Mouse (Mus musculus) T-helper 2 cell (primary cell): Measurements from ENCODE around the gene A930018P22Rik.
"Not testable (repeated sequence)": the region's sequence is repeated elsewhere in the genome, so short reads cannot be mapped to it uniquely, and the experiment has no call there.

Experiments used
- in situ Hi-C: fragments of 300-600 bp; cut with MboI, MseI; formaldehyde crosslinking; loops from one replicate; pipeline ENCODE4 v1.15.1; 2025; ENCODE audit warnings: high pct_unique_total_duplicates

A930018P22Rik gene

GRCm38 (mm10) chr2:104122505-104123378 is at the start of gene A930018P22Rik:
A930018P22Rik (plus strand) TSS chr2:104122769.
- in situ Hi-C loops = no loop called here

GRCm38 (mm10) chr2:104078285-104078684 is 44.3 kb upstream of the A930018P22Rik start:
- in situ Hi-C loops = not testable (repeated sequence)

- in situ Hi-C loops = not testable (repeated sequence)
Observed at GRCm38 (mm10) chr2:104081436-104082050, 41.0 kb upstream of the A930018P22Rik start.

DNA sequence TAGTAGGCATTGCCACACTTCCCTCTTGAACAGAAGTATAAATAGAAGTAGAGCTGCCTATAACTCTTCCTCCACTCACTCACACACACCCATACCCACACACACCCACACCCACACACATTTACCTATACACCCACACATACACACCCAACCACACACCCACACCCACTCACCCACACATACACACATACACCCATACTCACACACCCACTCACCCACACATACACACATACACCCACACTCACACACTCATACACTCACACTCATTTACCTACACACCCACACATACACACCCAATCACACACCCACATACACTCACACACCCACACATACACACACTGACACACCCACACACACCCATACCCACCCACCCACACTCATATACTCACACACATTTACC is 40.1 kb upstream of the A930018P22Rik start:
- in situ Hi-C loops = no loop called here

DNA sequence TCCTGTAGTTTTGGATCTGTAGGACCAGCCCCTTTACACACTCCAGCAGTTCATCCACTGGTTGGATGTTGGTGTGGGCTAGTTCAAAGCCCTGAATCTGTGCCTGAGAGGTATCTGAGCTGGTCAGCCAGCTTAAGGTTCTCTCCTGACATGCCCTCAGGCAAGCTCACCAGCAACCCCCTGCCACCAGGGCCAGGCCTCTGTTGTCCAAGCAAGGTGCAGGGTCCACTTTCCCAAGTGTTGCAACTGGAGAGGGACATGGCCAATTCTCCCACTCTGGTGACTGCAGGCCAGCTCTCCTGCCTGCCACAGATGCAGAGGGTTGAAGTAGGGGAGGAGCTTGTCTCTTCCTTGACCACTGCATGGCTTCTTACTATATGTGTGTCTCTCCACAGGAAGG is 38.5 kb upstream of the A930018P22Rik start:
- in situ Hi-C loops = not testable (repeated sequence)

DNA sequence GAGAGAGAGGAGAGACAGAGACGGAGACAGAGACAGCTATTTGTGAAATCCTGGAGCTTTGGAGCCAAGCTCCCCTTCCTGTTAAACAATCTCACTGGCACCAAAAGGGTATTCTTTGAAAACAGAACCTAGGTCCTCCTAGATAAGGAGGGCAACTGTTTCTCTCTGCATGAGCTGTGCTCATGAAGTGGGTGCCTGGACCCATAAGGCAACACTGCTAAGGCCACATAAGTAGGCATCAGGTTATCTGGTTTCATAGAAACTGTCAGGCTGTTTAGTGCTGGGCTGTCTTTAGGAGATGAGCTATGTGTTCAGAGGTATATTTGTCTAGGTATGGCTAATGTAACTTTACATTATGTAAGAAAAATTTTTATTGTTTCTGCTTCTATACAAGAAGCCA is 35.0 kb upstream of the A930018P22Rik start:
- in situ Hi-C loops = loop anchor here (5.0 kb wide), 1 partner anchor 75 kb away; no protein-coding TSS in a partner anchor

- in situ Hi-C loops = no loop called here
Observed at GRCm38 (mm10) chr2:104093305-104093704, 29.3 kb upstream of the A930018P22Rik start.

DNA sequence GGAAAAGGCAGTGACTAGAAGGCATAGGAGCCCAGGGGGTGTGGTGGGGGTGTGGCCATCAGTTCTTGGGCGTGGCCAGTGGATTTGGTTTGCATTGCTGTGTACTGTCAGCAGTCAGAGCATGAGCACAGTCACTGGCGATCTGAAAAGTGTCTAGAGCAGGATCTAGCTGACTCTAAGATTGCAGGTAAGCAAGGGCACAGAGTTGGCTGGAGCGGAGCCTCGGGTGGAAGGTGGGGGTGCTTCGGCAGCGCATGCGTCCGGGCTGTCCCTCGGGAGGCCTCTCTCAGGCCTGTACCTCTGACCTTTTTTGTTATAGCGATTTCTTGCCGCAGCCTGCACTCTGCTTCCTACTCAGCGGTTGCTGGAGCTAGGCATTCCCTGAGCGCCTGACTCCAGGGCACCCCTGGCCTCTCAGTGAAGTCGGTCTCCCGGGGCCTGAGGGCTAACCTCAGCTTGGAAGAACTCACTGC is 26.8 kb upstream of the A930018P22Rik start, which contains the start of gene Cd59a:
Gene Cd59a, plus strand, starts transcription at position 61 of the 473 bp plus-strand sequence.
- in situ Hi-C loops = no loop called here

GRCm38 (mm10) chr2:104096256-104096655 is 26.3 kb upstream of the A930018P22Rik start:
- in situ Hi-C loops = no loop called here

- in situ Hi-C loops = not testable (repeated sequence)
Observed at GRCm38 (mm10) chr2:104096796-104097195, 25.8 kb upstream of the A930018P22Rik start.

DNA sequence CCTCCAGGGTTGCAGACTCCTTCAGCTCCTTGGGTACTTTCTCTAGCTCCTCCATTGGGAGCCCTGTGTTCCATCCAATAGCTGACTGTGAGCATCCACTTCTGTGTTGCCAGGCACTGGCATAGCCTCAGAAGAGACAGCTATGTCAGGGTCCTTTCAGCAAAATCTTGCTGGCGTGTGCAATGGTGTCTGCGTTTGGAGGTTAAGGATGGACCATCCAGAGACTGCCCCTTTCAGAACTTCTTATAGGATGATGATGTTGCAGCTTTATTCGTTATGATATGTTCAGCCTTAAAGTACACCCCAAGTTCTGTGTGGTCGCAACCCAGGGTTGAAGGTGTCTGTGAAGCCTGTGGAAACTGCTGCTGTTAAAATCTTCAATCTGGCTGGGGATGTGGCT is 25.2 kb upstream of the A930018P22Rik start:
- in situ Hi-C loops = not testable (repeated sequence)

GRCm38 (mm10) chr2:104098529-104099230 is 23.9 kb upstream of the A930018P22Rik start:
- in situ Hi-C loops = no loop called here

GRCm38 (mm10) chr2:104099231-104099585 is 23.4 kb upstream of the A930018P22Rik start:
- in situ Hi-C loops = no loop called here

DNA sequence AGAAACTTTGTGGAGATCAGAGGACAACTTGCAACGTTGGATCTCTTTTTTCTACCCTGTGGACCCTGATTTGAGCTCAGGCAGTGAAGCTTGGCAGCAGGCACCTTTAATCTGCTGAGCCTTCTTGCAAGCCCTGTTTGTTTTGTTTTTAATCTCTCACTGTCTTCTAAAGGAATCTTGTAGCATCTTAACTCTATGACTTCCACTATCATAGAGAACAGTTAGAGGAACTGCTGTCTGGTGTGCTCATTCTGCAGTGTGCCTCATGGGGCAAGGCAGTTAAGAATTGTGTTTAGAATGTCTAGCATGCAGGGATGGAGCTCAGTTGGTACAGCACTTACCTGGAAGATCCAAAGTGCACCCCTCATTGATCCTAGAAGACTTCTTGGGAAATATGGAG is 22.6 kb upstream of the A930018P22Rik start:
- in situ Hi-C loops = no loop called here

- in situ Hi-C loops = no loop called here
Observed at GRCm38 (mm10) chr2:104104800-104105199, 17.8 kb upstream of the A930018P22Rik start.

DNA sequence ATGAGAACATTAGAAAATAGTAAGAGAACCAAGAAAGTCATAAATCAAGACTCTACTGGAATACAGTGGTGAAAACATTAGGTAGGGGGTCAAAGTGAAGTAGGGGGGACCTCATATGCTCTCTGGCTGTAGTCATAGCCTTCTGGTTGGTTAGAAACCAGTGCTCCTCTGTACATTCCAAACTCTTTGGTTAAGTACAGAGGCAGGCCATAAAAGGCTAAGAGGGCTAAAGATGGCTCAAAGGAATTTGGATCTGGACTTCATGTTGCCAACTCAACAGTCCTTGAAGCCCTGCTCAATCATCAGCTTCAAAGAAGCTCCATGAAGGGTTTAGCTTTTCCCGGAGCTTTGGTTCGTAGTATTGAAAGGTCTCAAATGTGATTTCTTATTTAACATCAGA is 13.5 kb upstream of the A930018P22Rik start:
- in situ Hi-C loops = not testable (repeated sequence)

GRCm38 (mm10) chr2:104109528-104109927 is 13.0 kb upstream of the A930018P22Rik start:
- in situ Hi-C loops = no loop called here

DNA sequence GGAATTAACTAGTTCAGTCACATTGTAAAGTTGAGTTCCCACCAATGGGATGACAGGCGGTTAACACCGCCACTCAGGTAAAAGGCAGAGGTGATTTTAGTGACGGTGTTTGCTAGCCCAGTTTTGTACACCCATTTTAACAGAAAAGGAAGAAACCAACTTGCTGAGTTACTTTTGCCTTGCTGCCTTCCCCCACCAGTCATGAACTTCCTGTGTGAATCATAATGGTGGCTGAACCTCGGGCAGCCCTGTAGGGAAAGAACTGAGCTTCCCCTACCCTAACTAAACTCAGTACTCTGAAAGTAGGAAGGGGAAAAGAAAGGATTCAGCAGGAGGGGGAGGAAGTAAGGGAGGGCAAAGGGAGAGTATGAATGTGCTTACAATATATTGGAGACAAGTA is 12.5 kb upstream of the A930018P22Rik start:
- in situ Hi-C loops = no loop called here

DNA sequence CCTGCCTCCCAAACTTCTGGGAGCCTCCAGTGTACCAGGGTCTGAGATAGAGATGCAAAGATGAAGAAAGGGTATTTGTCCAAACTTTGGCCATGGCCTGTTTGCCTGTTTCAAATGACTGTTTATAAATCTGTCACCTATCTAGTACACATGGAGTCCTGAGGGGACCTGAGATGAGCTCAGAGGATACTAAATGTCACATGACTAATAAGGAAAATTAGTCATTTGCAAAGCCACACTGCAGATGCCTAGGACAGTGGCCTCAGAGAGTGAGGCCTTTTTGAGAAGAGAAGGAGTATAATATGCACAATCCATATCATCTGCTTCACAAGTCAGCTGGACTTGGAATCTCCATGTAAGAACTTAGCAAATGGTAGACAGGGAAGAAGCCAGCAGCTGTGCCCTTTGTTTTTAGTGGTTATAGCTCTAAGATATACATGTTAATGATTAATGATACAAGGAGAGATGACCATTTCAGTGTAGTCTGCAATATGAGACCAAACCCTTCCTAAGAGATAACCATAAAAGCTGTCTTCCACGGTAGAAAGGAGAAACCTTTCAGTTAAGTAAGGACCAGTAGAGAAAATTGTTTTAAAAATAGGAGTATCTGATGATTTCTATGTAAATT is 11.3 kb upstream of the A930018P22Rik start:
- in situ Hi-C loops = not testable (repeated sequence)

DNA sequence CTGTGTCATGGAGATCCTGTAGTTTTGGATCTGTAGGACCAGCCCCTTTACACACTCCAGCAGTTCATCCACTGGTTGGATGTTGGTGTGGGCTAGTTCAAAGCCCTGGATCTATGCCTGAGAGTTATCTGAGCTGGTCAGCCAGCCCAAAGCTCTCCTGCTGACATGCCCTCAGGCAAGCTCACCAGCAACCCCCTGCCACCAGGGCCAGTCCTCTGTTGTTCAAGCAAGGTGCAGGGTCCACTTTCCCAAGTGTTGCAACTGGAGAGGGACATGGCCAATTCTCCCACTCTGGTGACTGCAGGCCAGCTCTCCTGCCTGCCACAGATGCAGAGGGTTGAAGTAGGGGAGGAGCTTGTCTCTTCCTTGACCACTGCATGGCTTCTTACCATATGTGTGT is 9.0 kb upstream of the A930018P22Rik start:
- in situ Hi-C loops = not testable (repeated sequence)

GRCm38 (mm10) chr2:104114898-104115297 is 7.7 kb upstream of the A930018P22Rik start:
- in situ Hi-C loops = no loop called here

DNA sequence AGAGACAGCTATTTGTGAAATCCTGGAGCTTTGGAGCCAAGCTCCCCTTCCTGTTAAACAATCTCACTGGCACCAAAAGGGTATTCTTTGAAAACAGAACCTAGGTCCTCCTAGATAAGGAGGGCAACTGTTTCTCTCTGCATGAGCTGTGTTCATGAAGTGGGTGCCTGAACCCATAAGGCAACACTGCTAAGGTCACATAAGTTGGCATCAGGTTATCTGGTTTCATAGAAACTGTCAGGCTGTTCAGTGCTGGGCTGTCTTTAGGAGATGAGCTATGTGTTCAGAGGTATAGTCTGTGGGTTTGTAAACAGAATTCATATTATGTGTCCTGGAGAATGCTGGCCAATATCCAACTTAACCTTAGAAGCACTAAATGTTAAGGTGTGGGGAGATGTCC is 5.4 kb upstream of the A930018P22Rik start:
- in situ Hi-C loops = not testable (repeated sequence)
